Mouse (Mus musculus) gonadal fat pad, adult 2 months (tissue): ENCODE data around the gene Fyn. TPM values are rescaled to one million over a fixed set of nuclear protein-coding genes. Genes with fewer than 3 reads are reported as not detected.

Experiments
- DNase-seq: peaks from one replicate; pipeline ENCODE4 v3.0.0-alpha.2; 2012; ENCODE audit warnings: low read depth
- polyA plus RNA-seq: library from polyadenylated mRNA; depleted of rRNA; stranded (reverse); fragments of >200 nt; gene quantifications from 2 replicates; pipeline ENCODE4 v1.2.3, GENCODE M21; 2012

The Fyn gene
- polyA plus RNA-seq, 1 experiment: 16.8 TPM

DNA sequence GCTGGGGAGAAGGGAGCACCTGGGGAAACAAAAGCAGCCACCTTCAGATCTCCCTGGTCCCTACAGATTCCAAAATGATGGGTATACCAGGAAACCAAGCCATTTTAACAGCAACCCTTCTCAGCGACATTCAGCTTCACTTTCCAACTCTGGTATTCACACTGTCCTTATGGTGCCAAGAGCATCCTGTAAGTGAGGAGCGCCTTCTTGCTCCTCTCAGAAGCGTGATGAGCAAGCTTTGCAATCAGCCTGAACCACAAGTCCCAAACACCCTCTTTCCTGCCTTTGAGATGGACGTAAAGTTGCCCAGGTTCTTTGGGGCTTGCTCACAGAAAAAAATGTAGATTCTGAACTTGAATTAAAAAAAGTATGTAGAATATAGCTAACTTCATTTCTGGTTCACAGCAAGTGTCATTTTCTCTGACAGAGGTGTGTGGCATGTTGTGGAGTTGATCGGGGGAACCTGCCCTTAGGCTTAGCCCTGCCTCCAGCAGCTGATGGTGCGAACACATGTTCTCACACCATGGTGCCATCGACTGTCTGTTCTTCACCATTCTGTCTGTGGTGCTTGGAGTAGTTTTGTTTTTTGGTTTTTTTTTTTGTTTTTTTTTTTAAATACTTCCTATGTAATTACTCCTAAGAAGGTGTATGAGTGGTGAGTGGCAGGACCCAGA, 102.5 kb downstream of the Fyn start:
- DNase-seq: no peak

- DNase-seq: no peak
Measured at GRCm38 (mm10) chr10:39471714-39472531, 103.3 kb downstream of the Fyn start.

DNA sequence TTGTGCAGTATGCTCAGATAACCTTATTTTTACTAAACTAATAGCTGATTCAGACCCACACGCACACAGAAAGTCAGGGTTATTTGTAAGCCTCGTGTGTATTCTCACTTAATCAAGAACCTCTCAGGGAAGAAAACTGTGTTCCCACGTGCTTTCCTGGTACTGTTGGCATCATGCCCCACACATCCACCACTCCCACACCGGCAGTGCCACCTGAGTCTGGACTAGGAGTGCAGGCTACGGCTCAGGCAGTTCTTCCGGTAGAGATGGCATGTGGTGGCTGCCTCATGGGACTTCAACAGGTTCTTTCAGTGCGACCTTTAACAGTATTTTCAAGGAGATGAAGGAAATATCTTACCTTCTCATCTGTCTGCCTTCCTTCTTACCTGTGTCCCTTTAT, 104.3 kb downstream of the Fyn start:
- DNase-seq: no peak

DNA sequence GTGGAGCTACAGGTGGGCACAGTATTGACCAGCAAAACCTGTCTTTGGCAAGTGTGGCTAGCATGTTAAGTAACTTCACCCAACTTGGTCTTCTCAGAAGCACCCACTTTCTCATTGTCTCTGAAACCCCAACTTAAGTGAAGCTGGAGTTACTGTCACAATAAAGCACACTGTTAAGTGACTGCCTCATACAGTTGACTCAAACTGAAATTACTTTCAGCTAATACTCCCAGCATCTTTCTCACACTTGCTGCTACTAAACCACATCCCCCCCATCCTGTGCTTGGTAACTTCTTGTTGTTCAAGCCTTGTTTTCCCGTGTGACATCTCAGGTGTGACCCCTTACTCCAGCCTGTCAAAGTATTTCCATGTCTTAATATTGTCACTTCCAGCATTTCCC, 110.7 kb downstream of the Fyn start:
- DNase-seq: no peak

- no peak for DNase-seq
Measured at GRCm38 (mm10) chr10:39484382-39484826, 115.7 kb downstream of the Fyn start.

DNA sequence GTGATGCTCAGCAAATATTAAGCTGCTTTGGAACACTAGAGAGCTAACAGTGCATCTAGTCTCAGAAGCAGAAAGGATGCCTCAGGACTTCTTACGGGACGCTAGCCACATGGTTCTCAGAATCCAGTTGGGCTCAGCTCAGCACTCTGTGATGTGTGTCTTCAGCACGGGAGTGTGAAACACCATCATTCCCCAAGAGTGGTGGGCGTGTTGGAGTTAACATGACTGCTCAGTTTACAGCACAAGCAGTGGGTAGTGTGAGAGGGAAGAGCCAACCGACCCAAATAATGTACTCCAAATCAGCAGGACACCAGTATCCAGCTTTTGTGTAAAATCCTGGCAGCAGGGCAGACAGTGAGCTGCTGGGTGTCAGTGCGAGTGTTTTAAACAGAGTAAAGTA, 116.2 kb downstream of the Fyn start:
- DNase-seq: no peak

DNA sequence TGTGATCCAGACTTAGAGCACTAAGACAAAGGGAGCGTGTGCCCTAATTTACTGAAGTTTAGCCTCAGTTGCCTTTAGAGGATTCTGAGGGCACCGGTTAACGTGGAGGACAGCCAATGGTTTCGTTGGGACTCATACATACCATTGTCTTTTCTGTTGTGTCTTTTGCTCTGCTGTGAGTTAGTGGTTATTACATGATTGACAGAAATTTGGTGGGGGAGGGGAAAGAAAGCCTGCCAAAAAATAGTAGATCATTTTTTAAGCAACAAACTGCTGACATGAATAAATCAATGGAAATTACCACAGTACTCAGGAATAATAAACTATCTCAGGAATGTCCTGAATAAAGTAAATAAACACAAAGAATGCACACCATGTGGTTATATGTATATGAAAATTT, 117.3 kb downstream of the Fyn start:
- no peak for DNase-seq

GRCm38 (mm10) chr10:39486501-39487450, 118.1 kb downstream of the Fyn start:
- no peak for DNase-seq

GRCm38 (mm10) chr10:39487740-39488415, 119.2 kb downstream of the Fyn start:
- no peak for DNase-seq

DNA sequence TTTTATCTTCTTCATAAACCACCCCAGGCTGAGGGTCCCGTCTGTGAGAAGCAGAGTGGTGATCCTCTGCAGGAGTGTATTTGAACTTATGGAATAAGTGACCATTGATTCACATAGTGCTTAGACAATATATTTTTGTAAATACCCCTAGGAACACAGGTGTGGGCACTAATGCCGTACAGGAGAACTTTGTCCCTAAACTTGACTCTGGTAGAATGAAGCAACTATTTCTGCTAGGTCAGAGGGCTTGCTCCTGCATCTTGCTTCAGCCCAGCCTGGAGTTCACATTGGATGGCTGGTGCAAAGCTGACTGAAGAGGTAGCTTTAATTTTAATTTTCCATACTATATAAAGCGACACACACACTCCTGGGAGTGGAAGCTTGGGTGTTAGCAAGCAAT, 119.9 kb downstream of the Fyn start:
- DNase-seq: no peak

GRCm38 (mm10) chr10:39488956-39489355, 120.3 kb downstream of the Fyn start:
- DNase-seq: no peak

DNA sequence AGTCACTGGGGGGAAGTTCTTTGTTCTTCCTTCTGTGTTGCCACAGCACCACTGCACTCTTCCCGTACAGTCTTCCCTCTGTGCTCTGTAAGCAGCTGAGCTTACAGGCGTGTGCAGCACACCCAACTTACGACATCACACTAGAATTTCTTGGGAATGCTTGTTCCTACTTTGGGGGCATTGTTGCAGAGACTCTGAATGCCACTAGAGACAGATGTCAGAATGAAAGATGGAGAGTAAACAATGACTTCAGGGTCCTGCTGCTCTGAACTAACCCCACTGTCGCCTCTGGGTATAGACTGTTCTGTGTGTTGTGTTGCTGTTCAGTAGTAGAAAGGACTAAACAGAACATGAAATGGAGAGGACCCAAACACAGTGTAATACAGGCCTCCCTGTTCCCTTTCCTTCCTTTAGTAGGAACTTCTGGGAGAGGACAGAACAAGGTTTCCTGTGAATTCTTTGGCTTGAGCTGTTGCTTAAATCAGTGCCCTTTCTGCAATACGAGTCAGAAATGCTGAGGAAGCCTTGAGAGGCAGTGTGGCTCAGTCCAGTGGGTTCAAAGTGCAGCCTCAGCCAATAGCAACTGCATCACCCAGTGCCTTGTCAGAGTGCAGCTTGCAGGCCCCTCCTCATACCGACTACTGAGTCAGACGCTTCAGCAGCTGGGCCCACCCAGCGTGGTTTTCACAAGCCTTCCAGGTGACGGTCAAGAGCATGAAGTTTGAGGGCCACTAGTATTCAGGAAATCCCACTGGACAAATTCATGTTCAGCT, 121.9 kb downstream of the Fyn start:
- DNase-seq: no peak

- DNase-seq: no peak
Measured at GRCm38 (mm10) chr10:39492146-39492545, 123.5 kb downstream of the Fyn start.

GRCm38 (mm10) chr10:39493007-39493406, 124.4 kb downstream of the Fyn start:
- DNase-seq: no peak

DNA sequence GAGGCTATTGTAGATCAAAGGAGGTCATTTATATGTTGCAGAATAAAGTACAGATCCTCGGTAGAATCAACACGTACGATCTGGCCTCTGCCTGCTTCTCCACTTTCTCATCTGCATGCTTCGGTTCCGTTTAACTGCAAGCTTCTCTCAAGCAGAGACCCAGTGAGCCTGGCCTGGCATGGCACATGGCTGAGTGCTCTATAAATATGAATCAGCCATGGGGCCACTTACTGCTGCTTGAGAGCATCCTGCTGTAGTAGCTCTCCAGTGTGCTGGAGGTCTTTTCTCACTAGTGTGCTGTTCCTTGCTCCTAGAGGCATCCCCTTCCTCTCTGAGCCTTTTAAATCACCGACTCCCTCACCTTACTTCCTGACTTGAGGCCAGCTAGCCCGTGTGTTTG, 130.0 kb downstream of the Fyn start:
- DNase-seq: no peak

- DNase-seq: no peak
Measured at GRCm38 (mm10) chr10:39501571-39501970, 132.9 kb downstream of the Fyn start.

DNA sequence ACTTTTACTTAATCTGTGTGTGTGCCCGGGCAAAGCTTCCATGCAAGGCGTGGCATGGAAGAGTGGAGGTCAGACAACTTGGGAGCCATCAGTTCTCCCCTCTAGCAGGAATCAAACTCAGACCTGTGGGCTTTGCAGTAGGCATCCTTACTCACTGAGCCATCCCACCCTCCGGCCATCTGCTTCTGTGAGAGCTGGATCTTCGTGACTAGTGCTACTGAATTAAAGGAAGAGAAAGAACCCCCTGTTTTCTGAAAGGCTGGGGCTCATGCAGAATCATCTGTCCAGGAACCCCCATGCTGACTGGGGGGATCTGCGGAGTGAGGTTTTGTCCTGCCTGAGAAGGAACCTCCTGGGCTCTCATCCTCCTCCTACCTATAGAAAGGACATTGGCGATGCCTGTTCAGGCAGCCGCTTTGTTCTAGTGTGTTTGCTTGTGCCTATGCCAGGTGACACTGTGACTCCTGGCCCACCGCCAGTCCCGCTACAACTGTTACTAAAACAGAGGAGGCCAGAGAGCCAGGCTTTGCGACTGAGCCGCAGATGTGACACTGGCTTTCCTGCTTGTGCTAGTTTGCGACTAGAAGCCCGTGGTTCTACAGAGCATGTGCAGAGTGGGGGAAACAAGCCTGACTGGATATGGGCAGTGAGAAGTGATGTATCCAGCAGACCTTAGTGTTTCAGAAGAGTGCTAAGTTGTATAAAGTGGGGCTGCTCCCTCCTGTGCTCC, 133.5 kb downstream of the Fyn start:
- no peak for DNase-seq

- DNase-seq: no peak
Measured at GRCm38 (mm10) chr10:39503331-39503730, 134.7 kb downstream of the Fyn start.

- DNase-seq: no peak
Measured at GRCm38 (mm10) chr10:39505007-39505406, 136.4 kb downstream of the Fyn start.

DNA sequence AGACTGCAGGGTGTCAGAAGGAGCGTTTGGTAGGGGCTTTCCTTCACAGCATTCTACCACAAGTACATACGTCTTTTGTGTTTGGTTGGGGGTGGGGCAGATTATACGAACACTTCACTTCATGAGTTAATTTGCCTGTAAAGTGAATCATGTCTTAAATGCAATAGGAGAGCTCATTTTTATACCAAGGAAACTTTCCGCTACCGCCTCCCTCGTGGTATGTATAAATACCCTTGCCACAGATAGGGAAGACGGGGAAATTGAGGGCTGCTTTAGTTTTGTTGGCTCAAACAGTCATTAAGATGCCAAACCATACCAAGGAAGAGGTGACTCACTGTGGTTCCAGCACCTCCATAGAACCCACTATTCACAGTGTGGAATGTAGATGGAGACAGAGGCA, 137.0 kb downstream of the Fyn start:
- no peak for DNase-seq
